Mouse (Mus musculus): ENCODE results near the gene Fam208b. TPM values are rescaled to one million over a fixed set of nuclear protein-coding genes. Genes with fewer than 3 reads are reported as not detected.

Fam208b gene
- 19.8 and 22.1 TPM in 2 replicates for polyA plus RNA-seq (2015; fragmentation: Nextera tagmentation; extraction: Ambion mirVana)

- H3K4me1 ChIP-seq: no peaks in the 10 kb centered on the region
- H3K4me3 ChIP-seq: peak within 1 kb of the TSS; percentile 94
- 0 out of 2 replicates have a peak, but pooled peaks cover 3% of the 10 kb centered on the region for H3K36me3 ChIP-seq
- ATAC-seq (ENCODE audit: low FRiP score, low read depth): peak; percentile 99
- under 1% methylated on average over 58 of the region's 58 CpGs for WGBS
- no peaks in the 10 kb centered on the region for H3K27me3 ChIP-seq
- peak within 1 kb of the TSS; percentile 95 for H3K27ac ChIP-seq
- peak within 1 kb of the TSS; percentile 92 for H3K9ac ChIP-seq
- peak within 1 kb of the TSS; percentile 73 for H3K4me2 ChIP-seq (replicated peaks)
- H3K9me3 ChIP-seq: peaks cover 4% of the 10 kb centered on the region; the same call in 1 of the 2 replicates
Measured at GRCm38 (mm10) chr13:3610795-3611438, at the start of gene Fam208b. Gene Fam208b (minus strand): TSS chr13:3611108.

GRCm38 (mm10) chr13:3659163-3660160, 48.6 kb upstream of the Fam208b start:
- Histone ChIP-seq H3K27ac (no peak overlapping the region), H3K4me3 (no peak overlapping the region), H3K4me1 (peaks cover 5% of the 10 kb centered on the region; the same call in 1 of the 2 replicates), H3K4me2 (replicated peaks) (no peak overlapping the region), H3K9ac (no peak overlapping the region), H3K9me3 (no peaks in the 10 kb centered on the region), H3K27me3 (no peaks in the 10 kb centered on the region), H3K36me3 (no peaks in the 10 kb centered on the region)
- no peak for ATAC-seq (ENCODE audit: low FRiP score, low read depth)
- WGBS: 52% methylated on average over 16 of the region's 16 CpGs

GRCm38 (mm10) chr13:3654432-3654831, 43.5 kb upstream of the Fam208b start:
- no peak overlapping the region for H3K27ac ChIP-seq
- ATAC-seq (ENCODE audit: low FRiP score, low read depth): no peak
- no peaks in the 10 kb centered on the region for H3K9me3 ChIP-seq
- peaks cover 5% of the 10 kb centered on the region; the same call in 1 of the 2 replicates for H3K4me1 ChIP-seq
- WGBS: 92% methylated on average over 2 of the region's 2 CpGs
- H3K4me2 ChIP-seq (replicated peaks): no peak overlapping the region
- peaks cover 32% of the 10 kb centered on the region for H3K36me3 ChIP-seq
- no peak overlapping the region for H3K4me3 ChIP-seq
- no peaks in the 10 kb centered on the region for H3K27me3 ChIP-seq
- H3K9ac ChIP-seq: no peak overlapping the region

GRCm38 (mm10) chr13:3650569-3650968, 39.7 kb upstream of the Fam208b start:
- no peak for ATAC-seq (ENCODE audit: low FRiP score, low read depth)
- WGBS: 90% methylated on average over 4 of the region's 4 CpGs

GRCm38 (mm10) chr13:3646566-3646965, 35.7 kb upstream of the Fam208b start:
- 94% methylated on average over 7 of the region's 7 CpGs for whole genome bisulfite sequencing
- H3K27ac ChIP-seq: no peak overlapping the region

More at GRCm38 (mm10) chr13:3650569-3650968, 39.7 kb upstream of the Fam208b start:
- Histone ChIP-seq H3K9ac (no peak overlapping the region), H3K36me3 (peaks cover 51% of the 10 kb centered on the region), H3K4me2 (replicated peaks) (no peak overlapping the region), H3K27ac (no peak overlapping the region), H3K27me3 (no peaks in the 10 kb centered on the region), H3K9me3 (peaks cover 4% of the 10 kb centered on the region; the same call in 1 of the 2 replicates), H3K4me3 (no peak overlapping the region), H3K4me1 (no peaks in the 10 kb centered on the region)

GRCm38 (mm10) chr13:3645919-3646318, 35.0 kb upstream of the Fam208b start:
- Histone ChIP-seq H3K27ac (no peak overlapping the region), H3K36me3 (peaks cover 34% of the 10 kb centered on the region), H3K9ac (no peak overlapping the region), H3K4me2 (replicated peaks) (no peak overlapping the region), H3K4me3 (no peak overlapping the region), H3K27me3 (no peaks in the 10 kb centered on the region), H3K4me1 (no peaks in the 10 kb centered on the region), H3K9me3 (peaks cover 4% of the 10 kb centered on the region; the same call in 1 of the 2 replicates)
- ATAC-seq (ENCODE audit: low FRiP score, low read depth): no peak
- WGBS: 88% methylated on average over 3 of the region's 3 CpGs

More at GRCm38 (mm10) chr13:3646566-3646965, 35.7 kb upstream of the Fam208b start:
- ATAC-seq (ENCODE audit: low FRiP score, low read depth): no peak
- Histone ChIP-seq H3K27me3 (no peaks in the 10 kb centered on the region), H3K36me3 (peaks cover 35% of the 10 kb centered on the region), H3K4me3 (no peak overlapping the region), H3K9ac (no peak overlapping the region), H3K4me1 (no peaks in the 10 kb centered on the region), H3K4me2 (replicated peaks) (no peak overlapping the region), H3K9me3 (peaks cover 4% of the 10 kb centered on the region; the same call in 1 of the 2 replicates)

GRCm38 (mm10) chr13:3644871-3645270, 34.0 kb upstream of the Fam208b start:
- no peak overlapping the region for H3K27ac ChIP-seq
- peaks cover 4% of the 10 kb centered on the region; the same call in 1 of the 2 replicates for H3K9me3 ChIP-seq
- WGBS: 93% methylated on average over 5 of the region's 5 CpGs
- H3K4me3 ChIP-seq: no peak overlapping the region
- no peak for ATAC-seq (ENCODE audit: low FRiP score, low read depth)
- H3K36me3 ChIP-seq: peaks cover 24% of the 10 kb centered on the region
- H3K4me2 ChIP-seq (replicated peaks): no peak overlapping the region
- H3K9ac ChIP-seq: no peak overlapping the region
- H3K4me1 ChIP-seq: no peaks in the 10 kb centered on the region
- H3K27me3 ChIP-seq: no peaks in the 10 kb centered on the region

- WGBS: 86% methylated on average over 5 of the region's 5 CpGs
- no peak for ATAC-seq (ENCODE audit: low FRiP score, low read depth)
- peaks cover 4% of the 10 kb centered on the region; the same call in 1 of the 2 replicates for H3K9me3 ChIP-seq
- H3K36me3 ChIP-seq: peaks cover 15% of the 10 kb centered on the region
- no peaks in the 10 kb centered on the region for H3K4me1 ChIP-seq
- H3K4me2 ChIP-seq (replicated peaks): no peak overlapping the region
- no peaks in the 10 kb centered on the region for H3K27me3 ChIP-seq
- no peak overlapping the region for H3K4me3 ChIP-seq
- no peak overlapping the region for H3K9ac ChIP-seq
- H3K27ac ChIP-seq: no peak overlapping the region
Measured at GRCm38 (mm10) chr13:3642538-3642937, 31.6 kb upstream of the Fam208b start.

GRCm38 (mm10) chr13:3642049-3642448, 31.1 kb upstream of the Fam208b start:
- Histone ChIP-seq H3K4me1 (no peaks in the 10 kb centered on the region), H3K9me3 (peaks cover 4% of the 10 kb centered on the region; the same call in 1 of the 2 replicates), H3K27ac (no peak overlapping the region), H3K4me3 (no peak overlapping the region), H3K36me3 (peaks cover 14% of the 10 kb centered on the region), H3K9ac (no peak overlapping the region), H3K4me2 (replicated peaks) (no peak overlapping the region), H3K27me3 (no peaks in the 10 kb centered on the region)
- WGBS: 63% methylated on average over 9 of the region's 9 CpGs
- ATAC-seq (ENCODE audit: low FRiP score, low read depth): peak; percentile 73

GRCm38 (mm10) chr13:3636797-3637196, 25.9 kb upstream of the Fam208b start:
- 69% methylated on average over 11 of the region's 11 CpGs for WGBS
- ATAC-seq (ENCODE audit: low FRiP score, low read depth): no peak
- H3K4me1 ChIP-seq: peaks cover 3% of the 10 kb centered on the region; the same call in 1 of the 2 replicates
- H3K9ac ChIP-seq: no peak overlapping the region
- no peak overlapping the region for H3K4me2 ChIP-seq (replicated peaks)
- no peak overlapping the region for H3K4me3 ChIP-seq
- no peaks in the 10 kb centered on the region for H3K36me3 ChIP-seq
- no peak overlapping the region for H3K27ac ChIP-seq
- H3K9me3 ChIP-seq: no peaks in the 10 kb centered on the region
- H3K27me3 ChIP-seq: no peaks in the 10 kb centered on the region

GRCm38 (mm10) chr13:3635076-3635475, 24.2 kb upstream of the Fam208b start:
- 90% methylated on average over 3 of the region's 3 CpGs for WGBS
- no peaks in the 10 kb centered on the region for H3K27me3 ChIP-seq
- ATAC-seq (ENCODE audit: low FRiP score, low read depth): no peak
- H3K4me3 ChIP-seq: no peak overlapping the region
- H3K9ac ChIP-seq: no peak overlapping the region
- no peaks in the 10 kb centered on the region for H3K36me3 ChIP-seq
- H3K9me3 ChIP-seq: no peaks in the 10 kb centered on the region
- H3K4me2 ChIP-seq (replicated peaks): no peak overlapping the region
- H3K27ac ChIP-seq: no peak overlapping the region
- H3K4me1 ChIP-seq: peaks cover 3% of the 10 kb centered on the region; the same call in 1 of the 2 replicates
